Mouse (Mus musculus): ENCODE measurements at regions not wholly inside any gene's neighbourhood (a gene's known extent, or its start where the extent isn't known, plus 50 kb on each side); places are given as distances from the start of the nearest gene placed in this dataset.

DNA sequence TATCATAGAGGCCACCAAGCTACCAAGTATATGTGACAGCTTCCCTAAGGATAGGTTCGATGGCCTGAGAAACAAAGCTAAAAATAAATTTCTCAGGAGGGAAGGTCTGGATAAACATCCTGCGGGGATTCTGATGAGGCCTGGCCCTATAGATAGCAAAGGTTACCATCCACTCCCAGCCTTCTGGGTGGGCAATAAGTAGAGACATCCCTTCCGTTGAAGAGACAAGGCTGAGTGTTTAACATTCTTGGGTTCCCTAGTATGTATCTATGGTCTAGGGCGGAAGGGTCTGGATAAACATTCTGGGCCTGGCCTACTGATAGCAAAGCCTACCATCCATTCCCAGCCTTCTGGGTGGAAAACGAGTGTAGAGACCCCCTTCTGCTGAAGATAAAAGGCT, 180.5 kb upstream of the Dlk1 start:
- DNase-seq (ENCODE audit: low spot score): no peak
- WGBS: 40% methylated on average over 5 of the region's 5 CpGs
- H3K9me3 ChIP-seq: no peaks in the 10 kb centered on the region
- no peaks in the 10 kb centered on the region for H3K4me1 ChIP-seq
- no peak overlapping the region for H3K27ac ChIP-seq
- no peaks in the 10 kb centered on the region for H3K27me3 ChIP-seq (ENCODE audit: insufficient read depth, poor library complexity, severe bottlenecking)
- H3K36me3 ChIP-seq: no peaks in the 10 kb centered on the region
- H3K4me3 ChIP-seq: no peak overlapping the region

DNA sequence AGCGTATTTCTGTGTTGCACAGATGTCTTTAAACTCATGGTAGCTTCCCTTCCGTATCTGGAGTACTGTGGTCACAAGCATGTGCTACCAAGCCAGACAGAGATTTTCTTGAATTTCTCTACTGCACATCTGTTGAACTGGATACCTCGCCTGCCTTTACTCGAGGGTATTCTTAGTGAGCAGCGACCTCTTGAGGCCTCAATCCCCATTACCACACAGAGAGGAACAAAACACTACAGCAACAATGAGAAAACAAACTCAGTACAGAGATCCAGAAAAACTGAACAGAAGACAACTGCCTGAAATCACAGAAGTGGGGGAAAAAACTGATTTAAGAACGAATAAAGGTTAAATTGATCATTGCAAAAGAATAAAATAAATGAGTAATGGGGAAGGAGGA, 137.8 kb upstream of the Dlk1 start:
- Histone ChIP-seq H3K9me3 (no peaks in the 10 kb centered on the region), H3K36me3 (no peaks in the 10 kb centered on the region), H3K4me3 (no peak overlapping the region), H3K27ac (no peak overlapping the region), H3K4me1 (no peaks in the 10 kb centered on the region), H3K27me3 (ENCODE audit: insufficient read depth, poor library complexity, severe bottlenecking) (no peaks in the 10 kb centered on the region)
- WGBS: 28% methylated on average over 6 of the region's 6 CpGs
- no peak for DNase-seq (ENCODE audit: low spot score)

DNA sequence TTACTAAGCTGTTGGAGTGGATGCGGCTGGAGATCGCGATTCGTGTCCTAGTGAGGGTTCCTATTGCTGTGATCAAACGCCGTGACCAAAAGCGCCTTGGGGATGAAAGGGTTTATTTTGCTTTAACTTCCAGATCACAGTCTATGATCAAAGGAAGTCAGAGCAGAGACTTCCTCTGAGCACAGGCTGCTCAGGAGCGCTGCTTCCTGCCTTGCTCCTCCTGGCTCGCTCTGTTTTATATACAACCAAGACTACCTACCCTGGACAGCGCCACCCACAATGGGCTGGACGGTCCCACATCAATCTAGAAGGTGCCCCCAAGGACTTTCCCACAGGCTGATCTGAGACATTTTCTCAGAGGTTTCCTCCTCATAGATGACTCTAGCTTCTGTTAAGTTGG, 126.6 kb upstream of the Dlk1 start:
- DNase-seq (ENCODE audit: low spot score): no peak
- Histone ChIP-seq H3K27me3 (ENCODE audit: insufficient read depth, poor library complexity, severe bottlenecking) (no peaks in the 10 kb centered on the region), H3K4me1 (no peaks in the 10 kb centered on the region), H3K9me3 (no peaks in the 10 kb centered on the region), H3K27ac (no peak overlapping the region), H3K4me3 (no peak overlapping the region), H3K36me3 (no peaks in the 10 kb centered on the region)
- WGBS: 67% methylated on average over 11 of the region's 11 CpGs

DNA sequence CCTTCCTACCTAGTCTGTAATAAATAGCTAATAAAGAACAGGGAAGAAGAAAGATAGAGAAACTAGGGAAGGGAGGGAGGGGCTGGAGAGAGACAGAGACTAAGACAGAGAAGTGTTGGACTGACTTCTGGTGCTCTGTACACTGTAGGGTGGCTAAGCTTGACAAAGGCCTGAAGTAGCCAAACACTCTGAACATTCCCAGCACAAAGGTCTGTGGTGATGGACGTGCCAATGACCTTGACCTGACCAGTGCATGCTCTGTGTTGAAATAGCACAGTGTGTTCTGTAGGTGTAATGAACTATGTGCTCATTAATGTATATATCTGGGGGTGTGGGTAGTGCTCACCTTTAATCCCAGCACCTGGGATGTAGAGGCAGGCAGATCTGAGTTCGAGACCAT, 81.3 kb upstream of the Dlk1 start:
- WGBS: 75% methylated on average over 2 of the region's 2 CpGs
- H3K27ac ChIP-seq: no peak overlapping the region
- no peaks in the 10 kb centered on the region for H3K9me3 ChIP-seq
- H3K36me3 ChIP-seq: no peaks in the 10 kb centered on the region
- no peak overlapping the region for H3K4me3 ChIP-seq
- no peak for DNase-seq (ENCODE audit: low spot score)
- peaks cover 8% of the 10 kb centered on the region for H3K4me1 ChIP-seq
- no peaks in the 10 kb centered on the region for H3K27me3 ChIP-seq (ENCODE audit: insufficient read depth, poor library complexity, severe bottlenecking)

DNA sequence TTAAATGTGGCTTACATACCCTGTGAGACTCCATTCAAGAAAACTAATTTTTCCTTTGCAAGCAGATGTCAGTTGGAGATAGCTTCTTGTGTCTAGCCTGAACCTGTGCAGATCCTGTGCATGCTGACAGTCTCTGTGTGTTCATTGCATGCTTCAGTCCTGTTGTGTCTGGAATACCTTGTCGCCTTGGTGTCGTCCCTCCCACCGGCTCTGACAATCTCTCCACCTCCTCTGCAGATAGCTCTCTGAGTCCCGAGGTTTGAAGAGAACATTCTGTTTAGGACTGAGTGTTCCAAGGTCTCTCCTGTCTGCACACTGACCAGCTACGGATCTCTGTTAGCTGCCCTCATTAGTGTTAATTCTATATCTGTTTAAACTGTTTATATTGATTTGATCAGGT, 66.8 kb upstream of the Dlk1 start:
- no peaks in the 10 kb centered on the region for H3K36me3 ChIP-seq
- no peak overlapping the region for H3K27ac ChIP-seq
- peak; percentile 69 for DNase-seq (ENCODE audit: low spot score)
- WGBS: 66% methylated on average over 5 of the region's 5 CpGs
- H3K9me3 ChIP-seq: no peaks in the 10 kb centered on the region
- peaks cover 5% of the 10 kb centered on the region; the same call in 1 of the 2 replicates for H3K27me3 ChIP-seq (ENCODE audit: insufficient read depth, poor library complexity, severe bottlenecking)
- no peak overlapping the region for H3K4me3 ChIP-seq
- H3K4me1 ChIP-seq: 0 out of 2 replicates have a peak, but pooled peaks cover 3% of the 10 kb centered on the region

DNA sequence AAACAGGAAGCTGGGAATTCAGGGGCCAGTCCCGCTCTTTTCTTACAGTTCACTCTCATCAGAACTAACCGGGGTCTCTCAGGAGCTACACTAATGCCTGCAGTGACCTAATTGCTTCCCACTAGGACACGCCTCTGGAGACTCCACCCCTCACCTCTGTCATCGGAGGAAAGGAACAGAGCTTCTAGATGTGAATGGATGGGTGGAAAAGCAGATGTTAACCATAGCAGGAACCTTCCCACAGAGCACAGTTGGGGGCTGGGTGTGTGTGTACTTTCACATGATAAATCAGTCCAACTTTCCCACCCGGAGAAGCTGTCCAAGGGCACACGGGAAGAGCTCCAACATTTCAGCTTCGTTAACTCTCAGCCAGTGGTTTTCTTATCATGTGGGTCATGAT, 63.8 kb upstream of the Dlk1 start:
- peak; percentile 68 for DNase-seq (ENCODE audit: low spot score)
- H3K27ac ChIP-seq: no peak overlapping the region
- H3K27me3 ChIP-seq (ENCODE audit: insufficient read depth, poor library complexity, severe bottlenecking): peaks cover 22% of the 10 kb centered on the region
- 39% methylated on average over 7 of the region's 7 CpGs for WGBS
- H3K4me1 ChIP-seq: 0 out of 2 replicates have a peak, but pooled peaks cover 6% of the 10 kb centered on the region
- no peak overlapping the region for H3K4me3 ChIP-seq
- H3K9me3 ChIP-seq: no peaks in the 10 kb centered on the region
- H3K36me3 ChIP-seq: no peaks in the 10 kb centered on the region

DNA sequence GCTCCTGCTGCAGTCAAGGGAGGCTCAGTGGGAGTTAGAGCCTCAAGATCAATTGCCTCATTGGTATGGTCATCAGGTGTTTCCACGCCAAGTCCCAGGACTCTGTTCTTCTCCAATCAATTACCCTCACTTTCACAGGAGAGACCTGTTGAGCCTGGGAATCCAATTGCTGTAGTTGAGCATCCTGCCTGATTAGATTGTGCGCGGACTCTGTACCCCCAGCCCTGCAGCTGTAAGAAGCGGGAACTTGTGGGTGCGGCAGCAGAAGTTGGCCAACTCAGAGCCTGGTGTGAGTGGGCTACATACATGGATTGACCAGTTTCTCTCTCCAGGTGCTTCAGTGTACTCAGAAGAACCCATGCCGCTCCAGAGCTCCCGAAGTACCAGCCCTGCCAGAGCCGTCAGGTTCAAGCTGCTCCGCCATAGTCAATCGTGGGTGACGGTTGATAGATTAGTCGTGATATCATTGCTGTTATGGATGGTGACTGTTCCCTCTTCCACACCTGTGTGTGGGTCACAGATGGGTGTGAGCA, 62.2 kb upstream of the Dlk1 start:
- Histone ChIP-seq H3K4me1 (0 out of 2 replicates have a peak, but pooled peaks cover 9% of the 10 kb centered on the region), H3K4me3 (no peak overlapping the region), H3K27ac (no peak overlapping the region), H3K27me3 (ENCODE audit: insufficient read depth, poor library complexity, severe bottlenecking) (peaks cover 37% of the 10 kb centered on the region), H3K9me3 (no peaks in the 10 kb centered on the region), H3K36me3 (no peaks in the 10 kb centered on the region)
- DNase-seq (ENCODE audit: low spot score): peak; percentile 56
- 91% methylated on average over 12 of the region's 12 CpGs for WGBS

DNA sequence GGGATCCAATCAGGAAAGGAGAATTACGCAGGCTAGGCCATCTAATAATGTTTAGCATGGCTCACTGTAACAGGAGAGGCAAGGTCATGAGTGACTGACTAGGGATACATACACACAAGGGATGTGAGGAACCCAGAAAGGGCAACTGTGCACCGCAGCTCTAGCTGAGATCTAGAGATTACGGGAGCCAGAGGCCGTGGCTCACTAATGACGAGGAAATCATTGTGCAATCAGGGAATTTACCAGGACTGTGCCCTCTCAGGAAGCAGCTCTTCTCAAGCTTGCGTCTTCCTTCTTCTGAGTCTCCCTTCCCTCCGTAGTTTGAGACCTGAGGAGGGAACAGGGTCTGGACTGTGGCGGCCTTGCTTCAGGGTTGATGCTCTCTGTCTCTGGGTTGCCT, 61.6 kb upstream of the Dlk1 start:
- DNase-seq (ENCODE audit: low spot score): peak; percentile 28
- Histone ChIP-seq H3K9me3 (no peaks in the 10 kb centered on the region), H3K27ac (no peak overlapping the region), H3K36me3 (no peaks in the 10 kb centered on the region), H3K4me1 (0 out of 2 replicates have a peak, but pooled peaks cover 9% of the 10 kb centered on the region), H3K4me3 (no peak overlapping the region), H3K27me3 (ENCODE audit: insufficient read depth, poor library complexity, severe bottlenecking) (peaks cover 38% of the 10 kb centered on the region)
- WGBS: 74% methylated on average over 8 of the region's 8 CpGs

DNA sequence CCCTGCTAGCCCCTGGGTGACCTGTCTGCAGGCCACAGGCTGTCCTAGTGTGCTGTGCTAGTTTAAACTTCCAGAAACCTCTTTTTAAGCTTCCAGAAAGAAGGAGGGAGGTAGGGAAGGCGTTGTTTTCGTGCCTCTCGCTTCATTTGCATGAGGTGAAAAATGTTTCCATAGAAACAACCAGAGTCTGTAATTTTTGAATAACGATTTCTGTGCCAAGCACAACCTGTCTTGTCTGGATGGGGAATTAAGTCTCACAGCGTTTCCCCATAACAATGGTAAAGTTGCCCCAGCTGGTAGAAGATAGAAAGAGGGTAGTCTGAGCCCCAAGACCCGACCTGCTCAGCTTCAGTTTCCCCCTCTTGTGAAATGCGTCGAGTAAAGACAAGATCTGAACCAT, 59.3 kb upstream of the Dlk1 start:
- H3K36me3 ChIP-seq: no peaks in the 10 kb centered on the region
- H3K4me3 ChIP-seq: no peak overlapping the region
- no peaks in the 10 kb centered on the region for H3K9me3 ChIP-seq
- no peak overlapping the region for H3K27ac ChIP-seq
- WGBS: 49% methylated on average over 8 of the region's 8 CpGs
- no peak for DNase-seq (ENCODE audit: low spot score)
- H3K27me3 ChIP-seq (ENCODE audit: insufficient read depth, poor library complexity, severe bottlenecking): peaks cover 53% of the 10 kb centered on the region
- peaks cover 24% of the 10 kb centered on the region for H3K4me1 ChIP-seq

DNA sequence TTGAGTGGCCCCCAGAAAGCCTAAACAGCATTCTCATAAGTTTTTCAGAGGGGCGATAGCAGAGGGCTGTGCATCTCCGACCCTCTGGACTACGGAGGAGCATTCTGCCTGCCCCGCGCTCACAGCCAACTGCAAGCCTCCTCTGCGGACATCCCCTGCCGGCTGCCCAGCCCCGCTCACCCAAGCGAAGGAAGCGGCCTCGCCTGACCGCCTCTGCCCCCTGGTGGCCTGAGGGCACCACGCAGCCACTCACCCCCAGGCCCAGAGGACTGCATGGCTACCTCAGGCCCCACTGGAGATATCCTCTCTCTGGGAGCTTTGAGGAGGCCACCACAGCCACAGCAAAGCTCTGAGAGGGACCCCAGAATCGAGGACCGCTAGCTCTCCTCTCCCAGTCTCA, 58.8 kb upstream of the Dlk1 start:
- peak; percentile 91 for DNase-seq (ENCODE audit: low spot score)
- no peaks in the 10 kb centered on the region for H3K36me3 ChIP-seq
- H3K4me1 ChIP-seq: peaks cover 28% of the 10 kb centered on the region
- WGBS: 4% methylated on average over 15 of the region's 15 CpGs
- H3K27ac ChIP-seq: no peak overlapping the region
- peaks cover 53% of the 10 kb centered on the region for H3K27me3 ChIP-seq (ENCODE audit: insufficient read depth, poor library complexity, severe bottlenecking)
- H3K4me3 ChIP-seq: no peak overlapping the region
- no peaks in the 10 kb centered on the region for H3K9me3 ChIP-seq

DNA sequence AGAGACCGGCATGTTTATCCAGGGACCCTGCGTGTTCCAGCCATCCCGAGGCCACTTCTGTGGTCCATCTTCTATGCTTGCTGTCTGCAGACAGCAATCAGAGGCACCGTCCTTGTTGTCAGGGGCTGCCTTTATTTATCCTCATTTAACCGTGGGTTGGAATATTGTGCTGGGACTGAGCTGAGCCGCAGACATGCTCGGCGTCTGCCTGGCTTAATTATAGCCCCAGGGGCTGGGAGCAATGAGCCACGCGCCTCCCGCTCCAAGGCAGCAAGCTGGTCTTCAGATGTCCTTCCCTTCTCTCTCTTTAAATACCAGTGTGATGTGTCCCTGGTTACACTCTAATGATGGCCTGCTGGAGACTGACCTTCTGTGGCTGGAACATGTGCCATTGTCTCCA, 58.2 kb upstream of the Dlk1 start:
- H3K4me3 ChIP-seq: no peak overlapping the region
- H3K9me3 ChIP-seq: no peaks in the 10 kb centered on the region
- H3K4me1 ChIP-seq: peaks cover 32% of the 10 kb centered on the region
- H3K27me3 ChIP-seq (ENCODE audit: insufficient read depth, poor library complexity, severe bottlenecking): peaks cover 53% of the 10 kb centered on the region
- no peak overlapping the region for H3K27ac ChIP-seq
- DNase-seq (ENCODE audit: low spot score): no peak
- H3K36me3 ChIP-seq: no peaks in the 10 kb centered on the region
- 72% methylated on average over 11 of the region's 11 CpGs for WGBS

DNA sequence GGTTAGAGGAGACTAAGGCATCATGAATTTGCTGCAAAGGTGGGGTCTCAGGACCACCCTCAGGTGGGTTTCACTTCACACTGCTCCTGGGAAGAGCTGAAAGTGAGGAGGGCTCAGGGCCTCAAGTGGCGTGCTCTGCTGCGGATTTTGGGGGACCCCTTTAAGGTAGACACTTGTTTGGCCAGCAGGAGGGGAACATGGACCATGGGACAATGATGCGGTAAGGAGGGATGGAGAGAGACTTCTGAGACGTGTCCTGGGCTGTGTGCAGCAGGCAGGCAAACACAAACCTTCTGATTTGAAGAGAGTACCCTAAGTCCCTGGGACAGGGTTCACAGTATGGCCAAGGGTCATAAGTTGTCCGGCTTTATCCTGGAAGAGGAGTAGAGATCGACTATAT, 56.0 kb upstream of the Dlk1 start:
- H3K27me3 ChIP-seq (ENCODE audit: insufficient read depth, poor library complexity, severe bottlenecking): peaks cover 47% of the 10 kb centered on the region
- whole genome bisulfite sequencing: 81% methylated on average over 6 of the region's 6 CpGs
- DNase-seq (ENCODE audit: low spot score): no peak

DNA sequence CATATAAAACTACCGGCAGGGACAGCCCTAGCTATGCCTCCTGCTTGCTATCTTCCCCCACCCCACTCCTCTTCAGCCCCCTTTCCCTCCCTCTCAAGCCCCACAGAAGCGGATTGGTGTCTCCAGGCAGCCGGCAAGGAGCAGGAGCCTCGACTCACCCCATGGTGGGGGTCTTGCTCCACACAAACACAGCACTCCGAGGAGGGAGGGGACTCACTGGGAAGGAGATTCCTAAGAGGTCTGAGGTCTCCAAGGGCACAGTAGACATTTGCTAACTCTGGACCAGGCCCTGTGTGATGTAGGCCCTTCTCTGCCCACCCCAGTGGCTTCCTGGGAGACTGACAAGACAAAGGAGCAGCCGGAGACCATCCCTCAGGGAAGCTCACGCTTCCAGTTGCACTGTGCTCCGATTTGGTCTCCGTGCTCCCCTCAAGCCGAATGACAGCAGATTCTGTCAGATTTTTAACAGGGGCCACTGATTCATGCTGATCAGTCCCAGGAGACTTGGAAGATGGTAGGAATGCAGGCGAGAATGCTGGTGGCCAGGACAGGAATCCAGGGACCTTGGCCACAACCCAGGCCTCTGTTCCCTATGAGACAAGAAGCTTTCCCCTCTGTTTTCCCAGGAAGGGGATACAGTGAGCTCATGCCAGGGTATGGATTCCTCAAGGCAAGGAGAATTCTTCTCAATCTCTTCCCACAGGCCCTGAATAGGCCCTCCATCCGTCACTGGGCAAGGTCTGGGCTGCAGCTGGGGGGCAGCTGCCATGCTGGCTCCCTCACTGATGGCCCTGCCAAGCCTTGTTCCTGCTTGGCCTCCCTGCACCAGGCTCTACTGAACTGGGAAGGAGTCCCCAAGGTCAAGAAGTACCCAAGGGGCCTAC, 55.2 kb upstream of the Dlk1 start:
- no peak overlapping the region for H3K4me3 ChIP-seq
- 48% methylated on average over 12 of the region's 12 CpGs for WGBS
- H3K27me3 ChIP-seq (ENCODE audit: insufficient read depth, poor library complexity, severe bottlenecking): peaks cover 42% of the 10 kb centered on the region
- no peaks in the 10 kb centered on the region for H3K9me3 ChIP-seq
- H3K27ac ChIP-seq: peak overlapping the region; percentile 69
- H3K4me1 ChIP-seq: peaks cover 57% of the 10 kb centered on the region
- DNase-seq (ENCODE audit: low spot score): peak; percentile 73
- H3K36me3 ChIP-seq: no peaks in the 10 kb centered on the region

More for the DNA sequence above, 56.0 kb upstream of the Dlk1 start:
- Histone ChIP-seq H3K4me3 (no peak overlapping the region), H3K36me3 (no peaks in the 10 kb centered on the region), H3K9me3 (no peaks in the 10 kb centered on the region), H3K27ac (0 out of 2 replicates have a peak overlapping the region, but pooled peaks have one; percentile 4), H3K4me1 (peaks cover 49% of the 10 kb centered on the region)
